Mouse (Mus musculus): ENCODE results near the gene Gm21173. TPM values are rescaled to one million over a fixed set of nuclear protein-coding genes. Genes with fewer than 3 reads are reported as not detected.
"Not testable (repeated sequence)": the region's sequence is repeated elsewhere in the genome, so short reads cannot be mapped to it uniquely, and the experiment has no call there.

Gm21173 gene
- not detected in 2 replicates for polyA plus RNA-seq (2015; fragmentation: Nextera tagmentation; extraction: Ambion mirVana)

- H3K36me3 ChIP-seq; H3K9me3 ChIP-seq; H3K4me1 ChIP-seq (replicated peaks); H3K4me3 ChIP-seq (replicated peaks); H3K4me2 ChIP-seq (replicated peaks); H3K27ac ChIP-seq; H3K9ac ChIP-seq; ATAC-seq; H3K27me3 ChIP-seq (replicated peaks): not testable (repeated sequence)
- no CpG with 5 or more reads among the region's 5 CpGs for WGBS
These were observed at the start of gene Gm21173 for GRCm38 (mm10) chrY:76761300-76761699. Gm21173 (plus strand) TSS chrY:76761600.

Measured in intestine, embryonic 15.5 days (tissue).